Mouse (Mus musculus) forebrain, embryonic 11.5 days (tissue): ENCODE data around the gene Cebpa. TPM values are rescaled to one million over a fixed set of nuclear protein-coding genes. Genes with fewer than 3 reads are reported as not detected.

Experiments
- ATAC-seq: fragments of 200-750 bp; cut with Nextera tagmentation; replicated peaks from 2 replicates; pipeline ENCODE4 v1.8.0; 2017; ENCODE audit warnings: moderate TSS enrichment; ENCODE audit not compliant: low FRiP score
- DNase-seq: peaks from one replicate; pipeline ENCODE4 v3.0.0-alpha.2; 2017; ENCODE audit warnings: low spot score
- H3K27ac ChIP-seq: fragments of 300-500 bp; sonication (generic); 2 replicates; pipeline ENCODE4 v1.5.1; 2014; ENCODE audit warnings: low read depth, low read length
- H3K27me3 ChIP-seq: fragments of 300-500 bp; sonication (generic); 2 replicates; pipeline ENCODE4 v1.6.1; 2014; ENCODE audit warnings: mild to moderate bottlenecking, low read length, mixed read lengths; ENCODE audit not compliant: control insufficient read depth, insufficient read depth
- H3K36me3 ChIP-seq: fragments of 300-500 bp; sonication (generic); 2 replicates; pipeline ENCODE4 v1.6.1; 2014; ENCODE audit warnings: mild to moderate bottlenecking, low read length, moderate library complexity, mixed read lengths; ENCODE audit not compliant: control insufficient read depth, insufficient read depth
- H3K4me1 ChIP-seq: fragments of 300-500 bp; sonication (generic); replicated peaks from 2 replicates; pipeline ENCODE4 v1.6.1; 2014; ENCODE audit warnings: low read length, mixed read lengths; ENCODE audit not compliant: control insufficient read depth, insufficient read depth
- H3K4me2 ChIP-seq: fragments of 300-500 bp; sonication (generic); 2 replicates; pipeline ENCODE4 v1.6.1; 2014; ENCODE audit warnings: low read depth, mild to moderate bottlenecking, low read length, moderate library complexity, mixed read lengths; ENCODE audit not compliant: severe bottlenecking
- H3K4me3 ChIP-seq: fragments of 300-500 bp; sonication (generic); 2 replicates; pipeline ENCODE4 v1.5.1; 2014; ENCODE audit warnings: low read depth, low read length
- H3K9ac ChIP-seq: fragments of 300-500 bp; sonication (generic); 2 replicates; pipeline ENCODE4 v1.6.1; 2014; ENCODE audit warnings: low read length
- H3K9me3 ChIP-seq: fragments of 300-500 bp; sonication (generic); 2 replicates; pipeline ENCODE4 v1.6.1; 2016; ENCODE audit warnings: low read length, mixed read lengths; ENCODE audit not compliant: control insufficient read depth
- WGBS: fragments of 180-500 bp; shearing (Covaris S2); extraction: QIAGEN DNeasy Blood & Tissue Kit; methylation state at CpG from one replicate; pipeline ENCODE4 v1.1.7; 2014; 5-methylcytosine and 5-hydroxymethylcytosine counted together
- polyA plus RNA-seq: library from polyadenylated mRNA; unstranded; fragments of >200 nt; fragmentation: Nextera tagmentation; extraction: Ambion mirVana; gene quantifications from 2 replicates; pipeline ENCODE4 v1.2.1, GENCODE M21; 2014

Cebpa gene
- polyA plus RNA-seq, 1 experiment from 2014 or later = 0.73 TPM

DNA sequence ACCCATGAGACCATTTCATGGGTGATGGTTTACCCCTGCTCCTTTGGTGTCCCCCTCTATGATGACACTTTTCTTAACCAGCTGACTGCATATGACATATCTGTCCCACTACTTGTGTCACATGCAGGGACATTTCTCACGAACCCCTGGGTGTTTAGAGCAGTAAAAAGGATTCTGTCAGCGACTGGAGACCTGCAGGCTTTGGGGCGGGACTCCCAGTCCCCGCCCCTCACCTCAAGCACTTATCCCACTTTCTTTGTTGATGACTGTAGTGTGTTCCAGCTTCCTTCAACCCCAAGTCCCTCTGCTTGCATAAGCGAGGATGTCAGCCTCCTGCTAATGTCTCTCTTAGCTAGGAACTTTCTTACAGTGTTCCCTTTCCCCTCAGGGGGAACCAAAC lies 2.0 kb upstream of the Cebpa start:
- Histone ChIP-seq H3K4me3 (no peak overlapping the region), H3K9ac (no peak overlapping the region), H3K27ac (no peak overlapping the region), H3K27me3 (peaks cover 51% of the 10 kb centered on the region), H3K9me3 (no peaks in the 10 kb centered on the region), H3K4me2 (no peak overlapping the region), H3K36me3 (no peaks in the 10 kb centered on the region), H3K4me1 (peaks cover 18% of the 10 kb centered on the region)
- WGBS = 28% methylated on average over 5 of the region's 5 CpGs
- ATAC-seq (no peak), DNase-seq (no peak)

DNA sequence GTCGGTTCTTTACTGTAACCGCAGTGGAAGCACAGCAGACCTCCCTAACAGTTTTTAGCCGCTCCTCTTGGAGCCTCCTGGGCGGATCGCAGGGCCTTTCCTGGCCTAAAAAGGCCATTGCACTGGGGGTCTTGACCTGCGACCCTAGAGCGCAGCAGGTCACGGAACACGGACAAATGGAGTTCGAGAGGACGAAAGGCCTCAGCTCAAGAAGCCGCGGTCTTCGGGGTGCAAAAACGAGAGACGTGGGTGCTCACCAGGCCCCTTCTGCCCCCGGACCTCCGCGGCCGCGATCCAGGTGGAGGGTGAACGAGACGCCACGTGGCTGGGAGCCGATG lies 1.4 kb upstream of the Cebpa start:
- DNase-seq = no peak
- no peak overlapping the region for H3K27ac ChIP-seq

DNA sequence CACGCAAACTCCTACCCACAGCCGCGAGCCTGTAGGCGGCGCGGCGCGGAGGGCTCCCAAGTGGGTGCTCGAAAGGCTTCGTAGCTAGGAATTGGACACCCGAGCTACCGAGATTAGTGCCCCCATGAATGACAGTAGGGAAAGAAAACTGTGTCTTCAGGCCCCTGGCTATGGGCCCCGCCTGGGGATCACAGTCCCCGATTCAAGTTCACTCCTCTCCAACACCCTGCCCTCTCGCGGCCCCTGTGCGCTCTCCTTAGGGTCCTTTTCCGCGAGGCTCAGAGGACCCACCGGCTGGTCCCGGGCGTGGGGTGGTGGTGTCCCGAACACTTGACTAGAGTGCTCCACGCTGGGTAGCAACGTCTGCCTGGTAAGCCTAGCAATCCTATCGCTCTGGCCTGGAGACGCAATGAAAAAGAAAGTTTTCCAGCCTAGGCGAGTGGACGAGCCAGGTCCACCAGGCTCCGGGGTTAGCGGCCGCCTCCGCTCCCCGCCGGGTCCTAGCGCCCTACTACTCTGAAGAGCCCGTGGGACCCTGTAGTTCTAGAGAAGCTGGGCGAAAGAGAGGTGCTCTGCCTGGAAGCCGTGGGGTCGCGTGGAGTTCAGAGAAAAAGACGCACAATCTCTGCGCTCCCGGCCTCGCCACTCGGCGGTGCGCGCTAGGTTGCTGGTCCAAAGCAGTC lies 853 bp upstream of the Cebpa start:
- no peak overlapping the region for H3K27ac ChIP-seq

More for the DNA sequence above, 1.4 kb upstream of the Cebpa start:
- Histone ChIP-seq H3K9me3 (no peaks in the 10 kb centered on the region), H3K4me3 (peak overlapping the region; percentile 45), H3K36me3 (no peaks in the 10 kb centered on the region), H3K27me3 (peaks cover 57% of the 10 kb centered on the region), H3K4me2 (peak overlapping the region; percentile 97), H3K4me1 (peaks cover 18% of the 10 kb centered on the region), H3K9ac (peak overlapping the region; percentile 64)
- no peak for ATAC-seq
- WGBS = under 1% methylated on average over 25 of the region's 25 CpGs

DNA sequence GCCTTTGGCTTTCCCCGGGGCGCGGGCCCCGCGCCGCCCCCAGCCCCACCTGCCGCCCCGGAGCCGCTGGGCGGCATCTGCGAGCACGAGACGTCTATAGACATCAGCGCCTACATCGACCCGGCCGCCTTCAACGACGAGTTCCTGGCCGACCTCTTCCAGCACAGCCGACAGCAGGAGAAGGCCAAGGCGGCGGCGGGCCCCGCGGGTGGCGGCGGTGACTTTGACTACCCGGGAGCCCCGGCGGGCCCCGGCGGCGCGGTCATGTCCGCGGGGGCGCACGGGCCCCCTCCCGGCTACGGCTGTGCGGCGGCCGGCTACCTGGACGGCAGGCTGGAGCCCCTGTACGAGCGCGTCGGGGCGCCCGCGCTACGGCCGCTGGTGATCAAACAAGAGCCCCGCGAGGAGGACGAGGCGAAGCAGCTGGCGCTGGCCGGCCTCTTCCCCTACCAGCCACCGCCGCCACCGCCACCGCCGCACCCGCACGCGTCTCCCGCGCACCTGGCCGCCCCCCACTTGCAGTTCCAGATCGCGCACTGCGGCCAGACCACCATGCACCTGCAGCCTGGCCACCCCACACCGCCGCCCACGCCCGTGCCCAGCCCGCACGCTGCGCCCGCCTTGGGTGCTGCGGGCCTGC lies 533 bp downstream of the Cebpa start:
- H3K36me3 ChIP-seq = no peaks in the 10 kb centered on the region
- H3K4me2 ChIP-seq = peak overlapping the region; percentile 97
- no peaks in the 10 kb centered on the region for H3K9me3 ChIP-seq
- H3K9ac ChIP-seq = peak overlapping the region; percentile 64
- under 1% methylated on average over 59 of the region's 83 CpGs for WGBS
- ATAC-seq (peak; percentile 32), DNase-seq (no peak)
- H3K27me3 ChIP-seq = peaks cover 58% of the 10 kb centered on the region
- no peak overlapping the region for H3K27ac ChIP-seq
- peaks cover 18% of the 10 kb centered on the region for H3K4me1 ChIP-seq
- H3K4me3 ChIP-seq = peak overlapping the region; percentile 45

More for the DNA sequence above, 853 bp upstream of the Cebpa start:
- H3K27me3 ChIP-seq = peaks cover 58% of the 10 kb centered on the region
- WGBS = 1% methylated on average over 48 of the region's 49 CpGs
- peak overlapping the region; percentile 64 for H3K9ac ChIP-seq
- H3K36me3 ChIP-seq = no peaks in the 10 kb centered on the region
- peak overlapping the region; percentile 45 for H3K4me3 ChIP-seq
- H3K9me3 ChIP-seq = no peaks in the 10 kb centered on the region
- ATAC-seq (peak; percentile 67), DNase-seq (peak; percentile 88)
- H3K4me1 ChIP-seq = peaks cover 18% of the 10 kb centered on the region
- peak overlapping the region; percentile 97 for H3K4me2 ChIP-seq

DNA sequence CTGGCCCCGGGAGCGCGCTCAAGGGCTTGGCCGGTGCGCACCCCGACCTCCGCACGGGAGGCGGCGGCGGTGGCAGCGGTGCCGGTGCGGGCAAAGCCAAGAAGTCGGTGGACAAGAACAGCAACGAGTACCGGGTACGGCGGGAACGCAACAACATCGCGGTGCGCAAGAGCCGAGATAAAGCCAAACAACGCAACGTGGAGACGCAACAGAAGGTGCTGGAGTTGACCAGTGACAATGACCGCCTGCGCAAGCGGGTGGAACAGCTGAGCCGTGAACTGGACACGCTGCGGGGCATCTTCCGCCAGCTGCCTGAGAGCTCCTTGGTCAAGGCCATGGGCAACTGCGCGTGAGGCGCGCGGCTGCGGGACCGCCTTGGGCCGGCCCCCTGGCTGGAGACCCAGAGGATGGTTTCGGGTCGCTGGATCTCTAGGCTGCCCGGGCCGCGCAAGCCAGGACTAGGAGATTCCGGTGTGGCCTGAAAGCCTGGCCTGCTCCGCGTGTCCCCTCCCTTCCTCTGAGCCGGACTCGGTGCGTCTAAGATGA lies 1.1 kb downstream of the Cebpa start:
- DNase-seq (peak; percentile 69), ATAC-seq (no peak)
- H3K4me3 ChIP-seq = peak overlapping the region; percentile 45
- no peak overlapping the region for H3K27ac ChIP-seq
- H3K4me1 ChIP-seq = peaks cover 18% of the 10 kb centered on the region
- H3K4me2 ChIP-seq = peak overlapping the region; percentile 97
- peaks cover 58% of the 10 kb centered on the region for H3K27me3 ChIP-seq
- H3K9ac ChIP-seq = peak overlapping the region; percentile 64
- H3K9me3 ChIP-seq = no peaks in the 10 kb centered on the region
- WGBS = under 1% methylated on average over 53 of the region's 53 CpGs
- no peaks in the 10 kb centered on the region for H3K36me3 ChIP-seq

DNA sequence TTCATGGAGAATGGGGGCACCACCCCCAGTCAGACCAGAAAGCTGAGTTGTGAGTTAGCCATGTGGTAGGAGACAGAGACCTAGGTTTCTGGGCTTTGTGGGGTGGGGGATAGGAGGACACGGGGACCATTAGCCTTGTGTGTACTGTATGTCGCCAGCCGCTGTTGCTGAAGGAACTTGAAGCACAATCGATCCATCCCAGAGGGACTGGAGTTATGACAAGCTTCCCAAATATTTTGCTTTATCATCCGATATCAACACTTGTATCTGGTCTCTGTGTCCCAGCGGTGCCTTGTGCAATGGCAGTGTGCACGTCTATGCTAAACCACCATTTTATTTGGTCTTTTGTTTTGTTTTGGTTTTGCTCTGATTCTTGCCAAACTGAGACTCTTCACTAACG lies 2.1 kb downstream of the Cebpa start:
- no peak overlapping the region for H3K4me3 ChIP-seq

DNA sequence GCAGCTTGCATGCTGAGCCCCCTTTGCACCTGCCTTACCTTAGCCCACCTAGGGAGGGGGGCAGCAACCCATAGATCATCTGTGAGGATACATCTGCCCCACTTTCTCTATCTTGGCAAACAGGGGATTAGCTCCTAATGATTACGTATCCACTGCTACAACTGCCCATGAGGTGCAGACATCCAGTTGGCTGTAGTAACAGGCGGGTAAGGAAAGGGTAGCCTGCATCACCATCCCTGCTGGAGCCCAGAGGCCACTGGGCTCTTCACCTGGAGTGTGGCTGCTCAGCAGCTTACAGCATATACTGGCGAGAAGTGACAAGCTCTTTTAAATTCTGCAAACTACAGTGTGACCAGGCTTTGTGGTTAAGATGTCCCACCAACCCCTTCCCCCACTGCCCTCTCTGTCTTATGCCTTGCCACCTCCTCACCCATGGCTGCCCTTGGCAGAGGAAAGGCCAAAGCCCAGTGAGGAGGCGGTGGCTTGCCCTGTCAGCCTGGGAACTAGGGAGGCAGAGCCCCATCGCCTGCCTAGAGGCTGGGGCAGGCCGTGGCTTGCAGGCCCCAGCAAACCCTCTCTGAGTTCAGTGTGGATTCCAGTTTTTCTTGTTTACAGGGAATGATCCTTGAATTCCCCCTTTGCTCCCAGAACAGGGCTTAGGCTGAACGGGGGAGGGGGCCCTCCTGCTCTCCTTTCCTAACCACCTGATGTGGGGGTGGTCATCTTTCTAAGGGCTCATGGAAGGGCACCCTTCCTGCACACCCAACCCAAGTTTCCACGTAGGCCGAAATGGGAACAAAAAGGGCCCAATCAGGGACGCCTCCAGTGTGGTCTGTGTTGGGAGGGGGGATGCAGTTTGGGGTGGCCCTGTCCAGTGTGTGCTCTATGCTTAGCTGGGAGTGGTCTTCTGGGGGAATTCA lies 3.6 kb downstream of the Cebpa start:
- Histone ChIP-seq H3K4me3 (no peak overlapping the region), H3K9ac (no peak overlapping the region), H3K9me3 (no peaks in the 10 kb centered on the region), H3K27ac (no peak overlapping the region), H3K4me1 (peaks cover 15% of the 10 kb centered on the region), H3K4me2 (no peak overlapping the region), H3K36me3 (no peaks in the 10 kb centered on the region), H3K27me3 (peaks cover 41% of the 10 kb centered on the region)
- DNase-seq (no peak), ATAC-seq (no peak)
- WGBS = 54% methylated on average over 10 of the region's 10 CpGs

More for the DNA sequence above, 2.1 kb downstream of the Cebpa start:
- no peak overlapping the region for H3K4me2 ChIP-seq
- H3K9me3 ChIP-seq = no peaks in the 10 kb centered on the region
- DNase-seq (no peak), ATAC-seq (no peak)
- no peaks in the 10 kb centered on the region for H3K36me3 ChIP-seq
- 39% methylated on average over 8 of the region's 8 CpGs for WGBS
- H3K9ac ChIP-seq = no peak overlapping the region
- peaks cover 18% of the 10 kb centered on the region for H3K4me1 ChIP-seq
- H3K27ac ChIP-seq = no peak overlapping the region
- H3K27me3 ChIP-seq = peaks cover 54% of the 10 kb centered on the region

DNA sequence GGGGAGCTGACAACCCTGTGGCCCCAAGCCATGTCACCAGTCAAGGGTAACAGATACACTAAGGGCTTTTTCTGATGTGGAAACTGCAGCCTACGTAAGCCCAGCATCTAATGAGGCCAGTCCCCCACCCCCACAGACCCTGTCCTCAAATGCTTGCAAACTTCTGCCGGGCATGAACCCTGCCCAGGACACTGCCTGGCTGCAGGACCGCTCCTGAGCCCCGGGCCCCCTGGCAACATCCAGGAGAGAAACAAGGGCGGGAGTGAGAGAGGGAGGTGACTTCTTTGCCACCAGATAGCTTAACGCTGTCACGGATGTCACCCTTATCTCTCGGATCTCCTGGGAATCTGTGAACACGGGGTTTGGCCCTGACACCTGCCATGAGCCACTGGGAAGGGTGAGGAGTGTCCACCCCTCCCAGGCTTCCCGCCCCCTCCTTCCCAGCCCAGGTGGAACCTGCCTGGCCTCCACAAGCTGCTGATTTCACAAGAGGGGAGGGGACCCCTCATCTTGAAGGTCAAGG lies 4.4 kb downstream of the Cebpa start:
- WGBS = 37% methylated on average over 10 of the region's 10 CpGs
- H3K9me3 ChIP-seq = no peaks in the 10 kb centered on the region
- H3K27ac ChIP-seq = no peak overlapping the region
- no peak overlapping the region for H3K4me2 ChIP-seq
- no peaks in the 10 kb centered on the region for H3K36me3 ChIP-seq
- no peak for ATAC-seq
- H3K4me1 ChIP-seq = peaks cover 11% of the 10 kb centered on the region
- no peak for DNase-seq
- H3K4me3 ChIP-seq = no peak overlapping the region
- H3K27me3 ChIP-seq = peaks cover 37% of the 10 kb centered on the region
- H3K9ac ChIP-seq = no peak overlapping the region
